Mouse (Mus musculus) frontal cortex, postnatal 10 days (tissue): ENCODE data around the gene Dap.
A peak's percentile ranks its signal among the peaks of the same experiment; 100 is the strongest.

Experiments
- DNase-seq, 2 experiments: peaks; one replicate each; pipeline ENCODE4 v3.0.0; 2022; ENCODE audit warnings: low spot score in 2 of 2, mixed read lengths in 1 of 2

Gene Dap

DNA sequence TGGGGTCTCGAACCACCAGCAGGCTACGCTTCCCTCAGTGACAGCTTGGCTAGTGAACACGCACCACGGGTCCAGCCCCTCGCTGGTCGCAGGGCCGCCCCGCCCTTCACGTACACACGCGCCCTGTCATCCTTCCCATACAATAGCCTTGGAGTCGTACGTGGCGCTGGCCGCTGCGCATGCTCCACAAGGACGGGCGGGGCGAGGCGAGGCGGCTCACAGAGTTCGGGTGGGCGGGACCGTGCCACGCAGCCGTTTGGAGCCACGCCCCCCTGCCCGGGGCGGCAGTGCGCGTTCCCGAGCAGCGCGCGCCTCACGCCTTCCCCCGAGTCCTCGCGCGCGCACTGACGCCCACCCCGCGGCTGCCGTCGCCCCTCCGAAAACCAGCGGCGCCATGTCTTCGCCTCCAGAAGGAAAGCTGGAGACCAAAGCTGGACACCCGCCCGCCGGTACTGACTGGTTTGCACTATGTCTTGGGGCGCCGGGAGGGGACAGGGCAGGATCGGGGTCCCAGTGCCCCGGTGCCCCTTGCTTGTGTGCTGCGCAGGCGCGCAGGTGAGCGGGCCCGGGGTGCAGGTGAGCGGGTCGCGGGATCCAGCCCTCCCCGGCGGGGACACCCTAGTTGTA lies at the start of gene Dap:
Dap (plus strand) TSS at position 180 of the 627 bp plus-strand sequence.
- DNase-seq: peak; percentile 96 to 97

DNA sequence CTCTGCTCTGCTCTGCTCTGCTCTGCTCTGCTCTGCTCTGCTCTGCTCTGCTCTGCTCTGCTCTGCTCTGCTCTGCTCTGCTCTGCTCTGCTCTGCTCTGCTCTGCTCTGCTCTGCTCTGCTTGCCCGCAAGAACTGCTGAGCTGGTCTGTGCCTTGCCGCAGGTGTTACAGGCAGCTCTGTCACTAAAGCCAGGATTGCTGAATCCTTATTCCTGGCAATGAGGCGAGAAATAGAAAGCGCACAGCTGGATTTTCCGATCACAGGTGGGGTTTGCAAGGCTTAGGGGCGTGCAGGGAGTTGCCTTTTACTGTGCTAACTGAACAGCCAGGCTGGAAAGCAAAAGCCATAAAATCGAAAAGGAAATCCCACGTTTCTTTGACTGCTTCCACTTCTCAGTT lies 47.5 kb upstream of the Dap start:
- no peak for DNase-seq

DNA sequence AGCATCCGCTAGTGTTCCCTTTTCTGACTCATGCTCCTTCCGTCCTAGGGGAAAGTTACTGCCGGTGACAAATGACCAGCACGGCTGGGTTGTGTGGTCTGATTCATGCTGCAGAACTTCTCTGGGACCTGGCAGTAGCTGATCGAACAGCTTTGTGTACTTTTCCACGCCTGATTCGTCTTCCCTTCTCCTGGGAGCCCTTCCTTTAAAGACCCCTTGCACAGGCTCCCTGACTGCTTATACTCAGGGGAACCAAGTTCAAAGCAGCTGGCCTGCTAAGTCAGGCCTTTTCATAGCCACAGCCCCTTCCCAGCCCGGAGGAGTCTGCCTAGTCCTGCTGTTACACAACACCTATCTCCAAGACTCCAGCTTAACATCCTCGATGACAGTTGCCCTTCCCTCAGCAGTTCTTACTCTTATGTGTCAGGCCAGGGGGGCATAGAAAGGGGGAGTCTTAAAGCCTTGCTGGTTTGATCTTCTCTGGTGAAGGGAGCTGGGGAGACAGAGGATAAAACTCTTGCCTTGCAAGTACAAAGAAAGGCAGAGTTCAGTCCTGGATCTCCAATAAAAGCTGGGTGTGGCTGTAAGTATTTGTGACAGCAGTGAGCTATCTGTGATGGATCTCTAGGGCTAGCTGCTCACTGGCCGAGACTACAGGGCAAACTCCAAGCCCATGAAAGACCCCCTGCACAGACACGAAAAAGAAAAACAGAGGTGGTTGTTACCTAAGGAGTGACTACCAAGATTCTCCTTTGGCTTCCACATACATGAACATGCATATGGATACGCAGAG lies 39.3 kb upstream of the Dap start:
- DNase-seq: no peak

DNA sequence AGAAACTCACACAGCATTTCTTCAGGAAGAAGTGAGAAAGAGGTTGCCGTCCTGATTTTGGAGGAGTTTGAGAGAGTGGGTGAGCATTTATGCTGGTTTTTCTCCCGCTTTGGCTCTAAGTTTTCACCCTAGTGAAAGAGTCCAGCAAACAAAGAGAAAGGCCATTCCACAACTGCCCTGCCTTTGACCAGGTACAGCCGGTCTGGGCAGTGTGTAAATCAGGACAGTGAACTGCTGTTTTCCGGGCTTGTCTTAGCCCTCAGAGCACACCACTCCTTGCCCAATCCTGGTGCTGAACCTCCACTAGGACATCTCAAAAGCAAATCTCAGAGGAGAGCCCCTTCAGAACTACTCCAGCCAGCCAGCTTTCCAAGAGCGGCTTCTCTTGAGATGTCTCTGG lies 38.6 kb upstream of the Dap start:
- DNase-seq: no peak

DNA sequence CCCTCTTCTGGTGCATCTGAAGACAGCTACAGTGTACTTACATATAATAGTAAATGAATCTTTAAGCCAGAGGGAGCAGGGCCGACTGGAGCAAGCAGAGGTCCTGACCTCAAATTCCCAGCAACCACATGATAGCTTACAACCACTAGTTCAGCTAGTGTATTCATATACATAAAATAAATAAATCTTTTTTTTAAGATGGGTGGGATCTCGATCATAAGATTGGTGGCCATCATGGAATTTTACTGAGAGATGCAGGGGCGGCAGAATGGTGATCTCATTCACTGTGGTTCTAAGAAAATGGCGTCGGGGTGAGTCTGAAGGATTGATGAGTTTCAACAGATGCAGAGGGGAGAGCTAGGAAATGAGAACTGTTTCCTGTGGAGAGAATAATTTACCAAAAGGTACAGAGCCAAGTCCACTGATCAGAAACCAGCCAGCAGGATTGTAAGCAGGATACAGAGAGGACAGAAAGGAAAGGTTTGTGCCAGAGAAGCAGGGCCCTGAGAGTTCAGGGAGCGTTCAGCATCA lies 37.7 kb upstream of the Dap start:
- DNase-seq: no peak

DNA sequence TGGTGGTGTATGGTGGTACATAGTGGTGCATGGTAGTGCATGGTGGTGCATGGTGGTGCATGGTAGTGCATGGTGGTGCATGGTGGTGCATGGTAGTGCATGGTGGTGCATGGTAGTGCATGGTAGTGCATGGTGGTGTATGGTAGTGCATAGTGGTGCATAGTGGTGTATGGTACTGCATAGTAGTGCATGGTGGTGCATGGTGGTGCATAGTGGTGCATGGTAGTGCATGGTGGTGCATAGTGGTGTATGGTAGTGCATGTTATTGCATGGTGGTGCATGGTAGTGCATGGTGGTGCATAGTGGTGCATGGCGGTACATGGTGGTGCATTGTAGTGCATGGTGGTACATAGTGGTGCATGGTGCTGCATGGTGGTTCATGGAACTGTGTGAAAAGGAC lies 31.6 kb upstream of the Dap start:
- no peak for DNase-seq

DNA sequence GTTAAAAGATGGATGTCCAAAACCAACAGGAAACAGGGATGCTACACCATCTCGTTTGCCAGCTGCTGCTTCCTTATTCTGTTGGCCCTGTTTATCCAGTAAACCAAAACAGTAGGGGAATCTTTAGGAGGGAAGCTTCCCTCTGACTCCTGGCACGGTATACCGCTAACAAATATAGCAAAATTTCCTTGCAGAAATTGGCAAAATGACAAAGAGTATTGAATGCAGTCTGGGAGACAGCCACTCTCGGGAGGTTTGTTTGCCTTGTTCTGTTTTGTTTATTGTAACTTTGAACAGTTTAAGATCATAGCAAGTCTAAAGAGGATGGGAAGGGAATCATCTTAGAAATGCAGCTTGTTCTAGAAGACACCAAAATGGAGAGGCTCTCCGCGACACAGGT lies 28.3 kb upstream of the Dap start:
- no peak for DNase-seq

DNA sequence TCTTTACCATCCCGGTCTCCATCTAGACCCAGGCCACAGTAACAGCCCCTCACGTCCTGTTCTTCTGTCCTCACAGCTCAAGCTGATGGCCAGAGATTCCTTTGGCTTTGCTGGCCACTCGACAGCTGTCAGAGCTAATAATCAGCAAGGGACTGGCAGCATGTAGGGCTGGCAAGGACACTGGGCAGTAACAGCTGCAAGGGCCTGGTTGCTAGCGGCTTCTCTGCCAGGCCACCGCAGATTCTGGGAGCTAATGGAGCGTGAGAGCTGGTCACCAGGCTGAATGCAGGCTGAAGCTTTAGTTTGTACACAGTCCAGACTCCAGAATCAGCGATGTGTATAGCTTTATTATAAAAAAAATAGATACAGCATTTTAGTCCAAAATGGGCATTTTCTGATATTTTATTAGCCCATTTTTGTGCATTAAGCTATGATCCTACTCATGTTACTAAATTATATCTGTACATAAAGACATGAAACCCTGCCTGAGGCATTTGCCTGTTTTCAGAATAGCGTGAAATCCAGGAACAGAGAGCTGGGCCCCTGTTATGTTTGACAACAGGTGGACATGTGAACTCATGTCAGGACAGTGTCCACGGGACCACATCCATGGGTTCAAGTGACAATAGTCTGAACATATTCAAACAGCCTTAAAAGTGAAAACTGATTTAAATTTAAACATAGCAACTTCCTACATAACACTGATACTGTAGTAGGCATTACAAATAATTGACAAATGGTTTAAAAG lies 16.6 kb upstream of the Dap start:
- DNase-seq: no peak

DNA sequence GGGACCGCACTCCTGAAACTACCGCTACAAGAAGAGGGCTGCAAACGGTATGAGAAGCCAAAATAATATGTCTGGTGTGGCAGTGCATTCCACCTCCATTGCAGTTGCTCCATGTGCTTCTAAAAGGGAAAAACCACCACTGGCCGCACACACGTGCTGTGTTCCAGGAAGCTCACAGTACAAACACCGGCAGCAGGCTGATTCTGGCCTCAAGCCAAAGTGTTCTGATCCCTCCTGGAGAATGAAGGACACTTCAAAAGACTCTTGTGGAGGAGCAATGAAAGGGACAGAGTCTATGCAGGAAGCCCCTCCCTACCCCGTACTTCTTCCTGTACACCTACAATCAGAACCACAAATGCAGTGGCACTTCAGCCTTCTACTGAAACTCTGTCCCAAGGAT lies 12.2 kb upstream of the Dap start:
- DNase-seq: no peak

DNA sequence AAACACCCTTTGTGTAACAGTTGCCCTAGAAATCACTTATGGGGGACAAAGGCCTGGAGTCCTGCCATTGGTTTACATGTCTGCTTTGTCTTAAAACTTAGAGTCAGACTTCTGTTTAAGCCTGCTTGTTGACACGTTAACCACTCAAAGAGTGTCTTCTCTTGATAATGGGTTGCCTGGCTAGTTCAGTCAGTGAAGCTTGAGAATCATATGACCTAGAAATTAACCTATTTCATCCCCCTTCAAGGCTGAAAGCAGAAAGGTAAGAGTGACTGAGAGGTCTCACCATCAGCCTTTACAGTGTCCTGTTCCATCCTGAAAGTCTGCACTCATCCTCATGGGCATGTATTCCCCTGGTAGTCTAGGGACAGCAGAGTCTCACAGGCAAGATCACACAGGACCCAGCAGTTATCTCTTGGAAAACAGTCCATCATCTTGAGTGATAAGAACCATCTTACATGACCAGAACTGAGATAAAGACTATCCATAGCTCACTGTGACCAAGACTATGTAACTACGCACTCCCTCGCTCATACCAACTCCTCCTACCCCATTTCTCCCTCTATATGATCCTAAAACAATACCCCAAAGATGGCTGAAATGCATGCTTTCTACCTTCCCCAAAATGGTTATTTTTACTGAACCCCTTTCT lies 10.4 kb upstream of the Dap start:
- DNase-seq: no peak

DNA sequence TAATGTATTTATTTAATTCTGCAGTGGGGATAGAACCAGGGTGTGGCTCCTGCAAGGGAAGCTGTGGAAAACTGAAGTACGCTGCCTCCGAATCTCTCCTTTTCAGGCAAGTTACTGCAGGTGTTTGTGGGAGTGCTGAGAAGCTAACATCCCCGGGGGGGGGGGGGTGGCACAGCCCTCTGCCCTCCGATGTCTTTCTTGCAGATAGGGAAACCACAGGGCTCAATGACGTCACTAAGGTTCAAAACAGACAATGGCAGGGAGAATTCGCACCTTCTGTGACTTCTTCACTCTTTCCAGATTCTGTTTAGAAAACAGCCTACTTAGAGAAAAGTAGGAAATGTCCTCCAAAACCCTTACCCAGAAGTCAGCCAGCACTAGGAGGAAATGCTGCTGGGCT lies 1.9 kb upstream of the Dap start:
- DNase-seq: no peak

DNA sequence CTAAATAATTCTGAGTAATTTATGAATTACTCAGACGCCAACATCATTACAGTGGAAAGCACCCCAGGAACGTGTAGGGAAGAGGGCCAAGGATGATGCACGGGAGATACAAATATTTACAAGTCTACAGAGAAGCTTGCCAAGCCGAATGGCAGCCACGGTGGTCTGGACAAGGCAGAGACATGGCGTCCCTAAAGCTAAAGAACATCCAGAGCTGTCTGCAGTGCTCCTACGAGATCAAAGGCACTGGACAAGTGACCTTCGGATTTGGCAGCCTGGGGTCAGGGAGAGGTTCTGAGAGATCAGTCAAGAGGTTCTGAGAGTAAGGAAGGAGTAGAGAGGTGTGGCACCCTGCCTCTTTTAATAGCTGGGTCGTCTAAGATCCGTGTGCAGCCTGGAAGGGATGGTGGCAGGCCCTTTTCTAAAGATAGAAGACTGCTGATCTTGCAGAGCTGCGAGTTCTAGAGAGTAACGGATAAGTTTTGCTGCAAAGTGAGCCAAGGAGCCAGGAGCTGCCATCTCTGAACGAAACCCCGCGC lies 449 bp upstream of the Dap start:
- no peak for DNase-seq

DNA sequence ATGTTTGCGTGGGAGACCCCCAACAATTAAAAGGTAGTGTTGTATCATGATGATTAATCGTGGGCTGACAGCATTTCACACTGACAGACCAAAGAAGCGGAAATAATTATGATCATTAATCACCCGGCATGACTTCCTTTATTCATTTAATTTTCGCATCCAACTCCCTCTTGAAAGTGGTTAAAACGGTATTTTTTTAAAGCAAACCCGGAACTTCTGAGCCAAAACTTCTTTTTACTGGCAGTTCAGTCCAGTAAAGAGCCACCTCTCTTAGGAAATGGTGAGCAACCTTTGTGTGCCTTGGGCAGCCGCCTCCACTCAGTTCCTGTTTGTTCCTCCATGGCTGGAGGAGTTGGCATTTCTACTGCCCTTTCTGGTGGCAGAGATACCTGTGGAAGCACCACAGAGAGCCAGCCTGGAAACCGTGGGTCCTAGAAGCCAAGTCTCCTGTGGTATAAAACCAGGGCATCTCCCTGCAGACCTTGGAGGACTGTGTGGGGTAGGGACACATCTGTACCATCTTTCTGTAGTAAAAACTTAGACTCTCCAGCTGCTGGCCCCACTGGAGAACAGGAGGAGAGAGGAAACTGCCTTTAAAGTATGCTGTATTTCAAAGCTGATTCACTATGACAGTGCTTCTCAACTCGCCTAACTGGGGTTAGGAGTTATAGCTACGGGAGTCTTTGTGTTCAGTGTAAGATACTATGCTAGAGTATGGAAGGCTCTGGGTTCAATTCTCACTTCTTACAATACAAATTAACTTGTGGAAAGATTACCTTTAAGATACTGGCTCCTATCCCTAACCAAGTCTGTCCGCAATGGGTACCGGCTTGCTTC lies 910 bp downstream of the Dap start:
- no peak for DNase-seq

DNA sequence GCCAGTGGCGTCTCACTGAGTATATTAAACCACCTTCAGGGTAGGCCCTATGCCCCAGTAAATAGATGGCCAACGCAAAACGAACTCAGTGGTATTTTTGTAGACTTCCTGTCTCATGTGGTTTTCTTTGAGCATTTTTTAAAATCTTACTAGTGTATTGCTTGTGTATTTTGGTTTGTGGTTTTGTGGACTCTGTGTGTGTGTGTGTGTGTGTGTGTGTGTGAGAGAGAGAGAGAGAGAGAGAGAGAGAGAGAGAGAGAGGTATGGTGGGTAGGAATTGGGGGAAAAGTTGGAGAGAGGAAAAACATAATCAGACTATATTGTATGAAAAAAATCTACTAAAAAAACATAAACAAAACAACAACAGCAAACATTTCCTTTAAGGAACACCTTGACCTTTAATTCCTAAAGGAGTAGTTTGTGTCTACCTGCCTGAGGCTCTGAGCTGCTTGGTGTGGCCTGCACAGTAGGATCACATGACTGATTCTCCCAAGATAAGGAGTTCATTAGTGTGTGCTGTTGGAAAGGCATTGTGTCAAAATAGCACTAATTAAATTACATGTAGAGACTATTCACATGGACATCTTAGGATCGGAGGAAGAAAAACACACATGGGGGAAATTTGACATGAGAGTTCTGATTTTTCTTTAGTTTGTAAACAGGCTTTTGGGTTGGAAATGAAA lies 1.7 kb downstream of the Dap start:
- no peak for DNase-seq

DNA sequence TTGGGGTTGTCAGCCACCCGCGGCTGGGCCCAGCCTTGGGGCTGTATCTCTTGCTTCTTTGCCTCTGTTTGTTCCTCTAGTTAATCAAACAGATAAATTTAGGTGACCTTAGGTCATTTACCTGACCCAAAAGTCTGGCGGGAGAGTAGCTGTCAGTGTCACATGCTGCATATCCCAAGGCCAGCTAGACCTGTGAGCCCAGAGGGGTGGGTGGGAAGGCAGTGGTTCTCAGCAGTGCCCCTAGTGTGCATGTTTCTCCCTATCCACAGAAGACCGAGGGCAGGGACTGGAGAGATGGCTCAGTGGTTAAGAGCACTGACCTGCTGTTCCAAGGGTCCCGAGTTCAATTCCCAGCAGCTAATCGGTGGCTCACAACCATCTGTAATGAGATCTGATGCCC lies 2.4 kb downstream of the Dap start:
- no peak for DNase-seq

DNA sequence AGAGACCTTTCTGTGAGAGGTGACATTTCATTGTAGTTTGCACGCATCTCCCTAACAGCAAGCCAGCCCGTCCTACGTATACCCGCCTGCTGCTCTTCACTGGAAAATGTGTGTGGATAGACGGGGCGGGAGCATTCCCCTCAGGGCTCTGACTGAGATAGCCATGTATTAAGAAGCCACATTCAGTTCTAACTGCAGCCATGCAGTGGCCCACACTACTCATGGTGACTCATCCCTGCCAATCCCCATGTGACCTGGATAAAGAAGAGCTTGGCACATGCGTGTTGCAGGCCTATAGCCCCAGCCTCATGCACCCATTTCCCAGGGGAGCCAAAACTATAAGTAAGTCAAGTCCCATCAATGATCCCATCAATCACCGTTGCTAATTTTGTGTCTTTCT lies 3.7 kb downstream of the Dap start:
- DNase-seq: no peak

DNA sequence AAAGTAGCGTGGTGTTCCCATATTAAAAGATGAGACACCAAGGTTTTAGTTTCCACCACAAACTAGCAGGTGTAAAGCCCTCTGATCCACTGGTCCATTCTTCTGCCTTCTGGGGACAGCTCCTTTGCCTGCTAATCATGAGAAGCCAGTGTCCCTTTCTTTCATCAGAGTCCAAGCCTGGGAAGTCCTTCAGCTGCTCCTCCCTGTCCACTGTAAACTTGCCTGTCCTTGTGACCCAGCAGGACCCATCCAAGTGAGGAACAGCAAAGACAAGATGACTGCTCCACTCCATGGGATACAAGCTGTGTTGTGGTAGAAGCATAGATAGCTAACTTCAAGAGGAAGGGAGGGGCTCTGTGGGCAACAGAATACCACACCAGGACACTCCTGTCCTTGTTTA lies 8.9 kb downstream of the Dap start:
- DNase-seq: no peak

DNA sequence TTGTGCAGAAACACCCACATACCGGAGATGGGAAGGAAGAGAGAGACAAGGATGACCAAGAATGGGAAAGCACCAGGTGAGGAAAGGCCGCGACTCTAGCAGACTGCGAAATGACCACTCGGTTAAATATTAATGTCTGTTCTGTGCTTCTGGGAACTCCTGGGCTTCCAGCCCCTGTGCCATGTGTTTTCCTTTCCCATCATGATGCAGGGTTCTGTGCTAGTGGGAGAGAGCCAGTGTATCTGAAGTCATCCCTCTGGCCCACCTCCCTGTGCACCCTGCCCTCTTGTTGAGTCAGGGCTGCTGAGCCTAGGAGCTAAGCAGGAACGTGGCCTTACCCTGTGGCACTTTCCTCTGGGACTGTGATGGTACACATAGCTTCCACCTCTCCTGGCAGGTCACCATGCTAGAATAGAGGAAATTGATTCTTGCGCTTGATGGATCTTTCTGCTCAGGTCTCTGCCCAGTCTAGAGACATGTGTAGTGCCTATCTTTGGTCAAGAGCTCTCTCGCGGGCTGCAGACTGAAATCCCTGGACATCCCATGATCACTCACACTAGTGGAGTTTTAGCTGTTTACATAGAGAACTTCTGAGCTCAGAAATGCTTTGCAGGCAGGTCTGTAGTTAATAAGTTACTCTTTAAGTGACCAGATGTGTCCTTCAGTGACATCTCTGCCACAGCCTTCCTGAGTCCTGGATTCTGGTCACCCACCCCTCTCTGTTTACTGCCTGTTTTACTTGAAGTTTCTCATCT lies 11.9 kb downstream of the Dap start:
- no peak for DNase-seq

DNA sequence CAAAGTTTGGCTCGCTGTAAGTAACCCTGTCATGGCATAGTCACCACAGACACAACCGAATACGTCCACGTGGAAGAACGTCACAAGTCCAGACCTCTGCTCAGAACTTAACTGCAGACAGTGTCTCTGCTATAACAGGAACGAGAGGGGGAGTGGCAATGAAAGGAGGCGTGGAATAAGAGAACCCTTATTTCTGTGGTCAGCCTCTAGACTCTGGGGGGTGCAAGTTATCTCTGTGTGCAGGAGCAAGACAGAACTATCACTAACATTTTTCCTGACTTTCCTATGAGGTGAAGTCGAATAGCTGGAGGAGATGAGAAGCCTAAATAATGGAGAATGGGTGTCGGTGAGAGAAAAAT lies 12.4 kb downstream of the Dap start:
- DNase-seq: no peak

DNA sequence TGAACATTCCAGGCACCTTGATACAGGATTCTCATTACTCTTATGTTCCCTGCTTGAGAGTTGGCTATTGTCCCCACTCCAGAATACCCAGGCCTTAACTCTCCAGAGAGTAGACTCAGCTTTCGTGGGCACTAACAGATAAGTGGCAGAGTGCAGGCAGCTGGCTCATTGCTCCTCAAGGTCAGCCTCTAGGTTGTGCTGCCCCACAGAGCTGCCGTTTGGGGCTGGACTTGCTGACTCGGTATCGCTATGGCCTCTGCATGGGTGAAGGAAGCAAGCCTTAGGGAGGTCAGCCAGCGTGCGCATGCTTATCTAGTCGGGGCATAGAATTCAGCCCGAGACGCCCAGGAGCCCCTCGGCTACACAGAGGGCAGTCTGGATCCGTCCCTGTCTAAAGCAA lies 13.3 kb downstream of the Dap start:
- no peak for DNase-seq
